Mouse (Mus musculus) spleen, postnatal 0 days (tissue): ENCODE results near the gene Hoxd12. TPM values are rescaled to one million over a fixed set of nuclear protein-coding genes. Genes with fewer than 3 reads are reported as not detected.
A peak's percentile ranks its signal among the peaks of the same experiment; 100 is the strongest.

ENCODE experiments used
- microRNA counts: library from miRNA; unstranded; fragments of <30 nt; microRNA quantifications from one replicate; lab custom pipeline; 2015
- polyA plus RNA-seq: library from polyadenylated mRNA; unstranded; fragments of >200 nt; fragmentation: Nextera tagmentation; extraction: Ambion mirVana; gene quantifications from 2 replicates; pipeline ENCODE4 v1.2.1, GENCODE M21; 2015

Hoxd12 gene
- polyA plus RNA-seq = not detected in 2 replicates

GRCm38 (mm10) chr2:74674881-74675665, at the start of gene Hoxd12:
Hoxd12 (plus strand) TSS chr2:74675013.

GRCm38 (mm10) chr2:74659507-74660005, 15.3 kb upstream of the Hoxd12 start, which contains the start of gene Evx2:
Evx2 (minus strand) TSS chr2:74659557.

GRCm38 (mm10) chr2:74667842-74668357, 6.9 kb upstream of the Hoxd12 start, which contains the start of gene Hoxd13:
Hoxd13 (plus strand) TSS chr2:74668310.

GRCm38 (mm10) chr2:74678891-74679595, 4.2 kb downstream of the Hoxd12 start, which contains the start of gene Hoxd11:
Hoxd11 (plus strand) TSS chr2:74679557.

GRCm38 (mm10) chr2:74691022-74691951, 16.5 kb downstream of the Hoxd12 start, which contains the start of gene Hoxd10:
Hoxd10 (plus strand) TSS chr2:74691924.

GRCm38 (mm10) chr2:74697567-74698121, 22.8 kb downstream of the Hoxd12 start, which contains the start of gene Hoxd9:
Hoxd9 (plus strand) TSS chr2:74697727.

GRCm38 (mm10) chr2:74704393-74704998, 29.7 kb downstream of the Hoxd12 start, which contains the start of gene Hoxd8:
Hoxd8 (plus strand) TSS chr2:74704615.

GRCm38 (mm10) chr2:74711721-74712621, 37.2 kb downstream of the Hoxd12 start, which contains the start of the genes Hoxd3 and Hoxd4:
Hoxd3 (plus strand) TSS chr2:74711927.
Hoxd4 (plus strand) TSS chr2:74711929.

GRCm38 (mm10) chr2:74726551-74726950, 51.7 kb downstream of the Hoxd12 start, which contains the start of gene Gm28230:
Gm28230 (plus strand) TSS chr2:74726728.

MicroRNA genes within 50 kb of the gene (microRNA counts, 519-probe panel; counts per million panel counts)
- 4,795 counts per million, percentile 30 among the panel's probes with 10 or more counts for microRNA mmu-miR-10b (lab: Ali Mortazavi, UCI)

Other genes starting within 250 kb of the Hoxd12 start
- 24.8 and 27.6 TPM in 2 replicates for gene Lnpk, start 95.6 kb upstream of the Hoxd12 start, polyA plus RNA-seq
- not detected in 2 replicates for gene Evx2, start 15.5 kb upstream of the Hoxd12 start, polyA plus RNA-seq
- gene Hoxd13, start 6.7 kb upstream of the Hoxd12 start, polyA plus RNA-seq = not detected in 2 replicates
- not detected in 2 replicates for gene Hoxd11, start 4.5 kb downstream of the Hoxd12 start, polyA plus RNA-seq
- 0.11 TPM in 1 of 2 replicates, not detected in the other for gene Hoxd10, start 16.9 kb downstream of the Hoxd12 start, polyA plus RNA-seq
- gene Hoxd9, start 22.7 kb downstream of the Hoxd12 start, polyA plus RNA-seq = 0.41 and 0.46 TPM in 2 replicates
- gene Hoxd8, start 29.6 kb downstream of the Hoxd12 start, polyA plus RNA-seq = 1.1 TPM in 2 replicates
- gene Hoxd3, start 36.9 kb downstream of the Hoxd12 start, polyA plus RNA-seq = 0.06 TPM in 2 replicates
- gene Hoxd4, start 36.9 kb downstream of the Hoxd12 start, polyA plus RNA-seq = 0.08 and 0.28 TPM in 2 replicates
- not detected in 2 replicates for gene Gm28230, start 51.7 kb downstream of the Hoxd12 start, polyA plus RNA-seq
- gene Hoxd1, start 88.0 kb downstream of the Hoxd12 start, polyA plus RNA-seq = not detected in 2 replicates
- 73.2 and 73.5 TPM in 2 replicates for gene Mtx2, start 150.8 kb downstream of the Hoxd12 start, polyA plus RNA-seq